ENCODE assay signal across 8 mouse cellular contexts in genomic region chr10:108113361-108114237, GRCm38 (mm10). TPM values are rescaled to one million over a fixed set of nuclear protein-coding genes. Genes with fewer than 3 reads are reported as not detected.
DNase-seq lines count a peak whose midpoint lies in the region; ATAC-seq lines count a peak whose summit lies in the region.

No protein-coding gene starts in this region.

- H3K27me3 ChIP-seq in heart, embryonic 15.5 days = no peaks in the 10 kb centered on the region
- peaks cover 4% of the 10 kb centered on the region for H3K27me3 ChIP-seq in liver, embryonic 15.5 days
- no peaks in the 10 kb centered on the region for H3K27me3 ChIP-seq in neural tube, embryonic 14.5 days (ENCODE audit: control insufficient read depth, insufficient read depth, low read length)

- peak overlapping the region; percentile 62 for H3K4me2 ChIP-seq in heart, embryonic 15.5 days
- H3K4me2 ChIP-seq in liver, embryonic 15.5 days = peak overlapping the region; percentile 54
- H3K4me2 ChIP-seq in neural tube, embryonic 14.5 days (ENCODE audit: low read depth, low read length) = peak overlapping the region; percentile 35; the same call in 1 of the 2 replicates

- H3K4me3 ChIP-seq in heart, embryonic 15.5 days = peak overlapping the region; percentile 44
- H3K4me3 ChIP-seq in liver, embryonic 15.5 days (replicated peaks) = peak overlapping the region; percentile 27; the same call in 1 of the 2 replicates
- H3K4me3 ChIP-seq in neural tube, embryonic 14.5 days (ENCODE audit: low read depth, low read length) = no peak overlapping the region

- H3K9me3 ChIP-seq in heart, embryonic 15.5 days (replicated peaks) = no peaks in the 10 kb centered on the region
- no peaks in the 10 kb centered on the region for H3K9me3 ChIP-seq in liver, embryonic 15.5 days (replicated peaks)
- no peaks in the 10 kb centered on the region for H3K9me3 ChIP-seq in neural tube, embryonic 14.5 days (ENCODE audit: control insufficient read depth, low read length)

- ATAC-seq in heart, embryonic 15.5 days (replicated peaks; ENCODE audit: insufficient number of reproducible peaks, insufficient read depth, low FRiP score, low read depth) = peak; percentile 84
- peak; percentile 70 for ATAC-seq in liver, embryonic 15.5 days (ENCODE audit: insufficient read depth)
- ATAC-seq in neural tube, embryonic 14.5 days (ENCODE audit: low read depth) = peak; percentile 41; the same call in 1 of the 2 replicates

- H3K27ac ChIP-seq in heart, embryonic 15.5 days = peak overlapping the region; percentile 46
- no peak overlapping the region for H3K27ac ChIP-seq in liver, embryonic 15.5 days (replicated peaks)
- no peak overlapping the region for H3K27ac ChIP-seq in neural tube, embryonic 14.5 days (ENCODE audit: low read depth, low read length)

- 18% methylated on average over 17 of the region's 17 CpGs for WGBS in heart, embryonic 15.5 days
- 31% methylated on average over 17 of the region's 17 CpGs for WGBS in liver, embryonic 15.5 days (ENCODE audit: insufficient replicate concordance)
- 53% methylated on average over 17 of the region's 17 CpGs for WGBS in neural tube, embryonic 14.5 days

- H3K4me1 ChIP-seq in heart, embryonic 15.5 days (replicated peaks) = peaks cover 6% of the 10 kb centered on the region
- H3K4me1 ChIP-seq in liver, embryonic 15.5 days (replicated peaks) = peaks cover 7% of the 10 kb centered on the region
- no peaks in the 10 kb centered on the region for H3K4me1 ChIP-seq in neural tube, embryonic 14.5 days (ENCODE audit: control insufficient read depth, insufficient read depth, low read length)

- H3K9ac ChIP-seq in heart, embryonic 15.5 days = peak overlapping the region; percentile 40
- H3K9ac ChIP-seq in liver, embryonic 15.5 days = no peak overlapping the region
- no peak overlapping the region for H3K9ac ChIP-seq in neural tube, embryonic 14.5 days (replicated peaks; ENCODE audit: low read depth, low read length)

- H3K36me3 ChIP-seq in heart, embryonic 15.5 days = no peaks in the 10 kb centered on the region
- no peaks in the 10 kb centered on the region for H3K36me3 ChIP-seq in liver, embryonic 15.5 days (replicated peaks)
- no peaks in the 10 kb centered on the region for H3K36me3 ChIP-seq in neural tube, embryonic 14.5 days (ENCODE audit: control insufficient read depth, insufficient read depth, low read length)

- peak; percentile 25 for DNase-seq in NIH3T3 (ENCODE audit: low read depth)
- peak; percentile 68 to 73 for DNase-seq in adrenal gland, postnatal 36 days
- DNase-seq in layer of hippocampus, adult 9-11 months = no peak
- no peak for DNase-seq in right cerebral cortex, postnatal 4 days
- no peak for DNase-seq in thymus, postnatal 36 days

RNA-seq across cellular contexts. Expression of gene Ppp1r12a, which starts 48.4 kb away (rescaled TPM):
- 100 to 1,000 TPM; 102 to 127 TPM for total RNA-seq in adrenal gland, postnatal 36 days (2021)
- polyA plus RNA-seq in heart, embryonic 15.5 days (2015; fragmentation: Nextera tagmentation; extraction: Ambion mirVana) = 88.9 and 90.9 TPM in 2 replicates
- 30.4 and 31.5 TPM in 2 replicates for polyA plus RNA-seq in liver, embryonic 15.5 days (2015; fragmentation: Nextera tagmentation; extraction: Ambion mirVana)
- polyA plus RNA-seq in neural tube, embryonic 14.5 days (2014; fragmentation: Nextera tagmentation; extraction: Ambion mirVana) = 81.7 and 82.8 TPM in 2 replicates

Comparison
In these comparisons a context has a peak if more than half of its experiments do, and no peak if none do; other contexts are left out.
1. DNase-seq: peak in NIH3T3 (single experiment) and adrenal gland, postnatal 36 days (2 of 2); none in layer of hippocampus, adult 9-11 months (single experiment), right cerebral cortex, postnatal 4 days (single experiment) and thymus, postnatal 36 days (0 of 2).
2. Peak in every context shown above with its lines, with median percentiles within 50 percentile points of each other: ATAC-seq and H3K4me2 ChIP-seq.